Mouse (Mus musculus) embryo, embryonic 11 days (tissue): ENCODE measurements around the gene Ankrd39.
A peak's percentile ranks its signal among the peaks of the same experiment; 100 is the strongest.
"Not testable (repeated sequence)": the region's sequence is repeated elsewhere in the genome, so short reads cannot be mapped to it uniquely, and the experiment has no call there.

Experiments
- DNase-seq: peaks from one replicate; pipeline ENCODE4 v3.0.0-alpha.2; 2015

The Ankrd39 gene

DNA sequence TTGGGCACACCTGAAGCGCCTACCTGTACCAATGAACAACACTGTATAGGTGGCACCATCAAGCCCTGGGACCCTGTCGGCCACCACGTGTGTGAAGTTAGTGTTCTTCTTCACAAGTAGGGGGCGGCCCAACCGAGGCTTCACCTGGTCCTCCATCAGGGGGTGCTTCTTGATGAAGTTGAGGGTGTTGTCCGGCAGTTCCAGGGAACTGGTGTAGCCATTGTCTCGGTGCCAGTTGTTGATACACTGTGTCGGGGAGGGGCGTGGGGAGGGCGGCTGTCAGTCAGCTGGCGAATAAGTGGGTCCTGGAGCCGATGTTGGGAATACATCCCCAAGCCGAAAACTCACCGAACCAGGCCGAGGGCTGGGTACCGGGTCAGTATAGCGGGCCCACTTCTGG, 4.7 kb upstream of the Ankrd39 start:
- DNase-seq, result no peak

GRCm38 (mm10) chr1:36550075-36550863, 3.0 kb upstream of the Ankrd39 start:
- DNase-seq, result no peak

GRCm38 (mm10) chr1:36549491-36549890, 2.2 kb upstream of the Ankrd39 start:
- DNase-seq, result no peak

DNA sequence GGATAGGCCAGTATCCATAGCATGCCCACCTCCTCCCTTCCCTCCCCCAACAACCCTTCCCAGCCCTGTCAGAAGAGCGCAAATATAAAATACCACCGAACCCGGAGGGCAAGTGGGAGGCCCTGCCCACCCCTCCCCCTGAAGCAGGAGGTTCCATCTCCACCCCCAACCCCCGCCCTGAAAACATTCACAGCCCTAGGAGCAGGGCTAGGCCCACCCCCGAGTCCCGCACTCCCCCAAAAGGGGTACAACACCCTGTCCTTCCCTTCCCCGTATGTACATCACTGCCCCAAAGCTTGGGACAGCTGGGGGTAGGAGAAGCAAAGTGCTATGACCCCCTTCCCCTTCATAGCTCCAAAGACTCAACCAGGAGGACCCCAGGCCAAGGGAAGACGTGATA, 1.5 kb upstream of the Ankrd39 start:
- DNase-seq, result no peak

- DNase-seq, result peak; percentile 18
Measured at GRCm38 (mm10) chr1:36547981-36548598, 845 bp upstream of the Ankrd39 start.

DNA sequence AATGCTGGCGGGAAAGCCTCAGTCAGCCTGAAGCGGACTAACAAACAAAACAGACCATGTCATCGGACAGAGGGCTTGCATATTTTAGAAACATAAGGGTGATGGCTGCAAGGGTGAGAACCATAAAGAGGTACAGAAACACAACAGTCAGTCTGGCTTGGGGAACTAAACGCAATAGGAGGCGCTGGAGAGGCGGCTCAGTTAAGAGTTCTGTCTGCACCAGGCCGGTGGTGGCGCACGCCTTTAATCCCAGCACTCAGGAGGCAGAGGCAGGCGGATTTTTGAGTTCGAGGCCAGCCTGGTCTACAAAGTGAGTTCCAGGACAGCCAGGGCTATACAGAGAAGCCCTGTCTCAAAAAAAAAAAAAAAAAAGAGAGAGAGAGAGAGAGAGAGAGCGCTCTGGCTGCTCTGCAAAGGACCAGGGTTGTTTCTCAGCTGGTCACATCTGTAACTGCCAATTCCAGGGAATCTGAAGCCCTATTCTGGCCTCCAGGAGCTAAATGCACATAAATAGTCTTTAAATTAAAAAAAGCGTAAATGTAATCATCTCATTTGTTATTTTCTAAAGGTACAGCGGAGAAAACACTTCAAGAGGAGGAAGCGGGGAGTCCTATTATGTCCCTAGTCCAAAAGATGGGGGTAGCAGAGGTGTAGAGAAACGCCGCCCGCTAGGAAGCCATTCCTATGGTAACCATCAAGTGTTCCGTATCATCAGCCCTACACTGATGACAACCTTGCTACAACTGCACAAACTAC, 1.2 kb downstream of the Ankrd39 start:
- no peak for DNase-seq

GRCm38 (mm10) chr1:36545382-36545781, 1.9 kb downstream of the Ankrd39 start:
- no peak for DNase-seq

- DNase-seq, result no peak
Measured at GRCm38 (mm10) chr1:36542925-36543324, 4.3 kb downstream of the Ankrd39 start.

- DNase-seq, result no peak
Measured at GRCm38 (mm10) chr1:36541844-36542243, 5.4 kb downstream of the Ankrd39 start.

- DNase-seq, result no peak
Measured at GRCm38 (mm10) chr1:36540807-36541206, 6.4 kb downstream of the Ankrd39 start.

- no peak for DNase-seq
Measured at GRCm38 (mm10) chr1:36540132-36540531, 7.1 kb downstream of the Ankrd39 start.

- DNase-seq, result peak; percentile 41
Measured at GRCm38 (mm10) chr1:36539186-36539585, 8.1 kb downstream of the Ankrd39 start, which contains the start of gene Gm42417. Gene Gm42417, minus strand, starts transcription at chr1:36539429.

- no peak for DNase-seq
Measured at GRCm38 (mm10) chr1:36538727-36539126, 8.5 kb downstream of the Ankrd39 start.

- not testable (repeated sequence) for DNase-seq
Measured at GRCm38 (mm10) chr1:36536783-36537182, 10.5 kb downstream of the Ankrd39 start, which contains the start of gene Ankrd23. Gene Ankrd23, minus strand, starts transcription at chr1:36536883.

DNA sequence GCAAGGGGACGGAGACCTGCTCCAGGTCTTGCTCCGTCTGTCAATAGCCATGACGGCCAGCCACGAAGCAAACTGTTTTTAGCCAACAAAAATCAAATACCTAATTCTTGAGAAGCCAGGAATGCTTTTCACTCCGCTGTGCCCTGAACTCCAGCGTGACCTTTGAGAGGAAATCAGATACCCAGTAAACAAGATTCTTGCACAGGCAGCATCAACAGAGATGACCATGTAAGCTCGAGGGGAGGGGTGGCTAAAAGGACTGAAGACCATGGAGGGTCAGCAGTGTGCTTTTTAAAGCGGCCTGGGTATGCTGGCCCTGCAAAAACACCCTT, 10.9 kb downstream of the Ankrd39 start:
- no peak for DNase-seq

DNA sequence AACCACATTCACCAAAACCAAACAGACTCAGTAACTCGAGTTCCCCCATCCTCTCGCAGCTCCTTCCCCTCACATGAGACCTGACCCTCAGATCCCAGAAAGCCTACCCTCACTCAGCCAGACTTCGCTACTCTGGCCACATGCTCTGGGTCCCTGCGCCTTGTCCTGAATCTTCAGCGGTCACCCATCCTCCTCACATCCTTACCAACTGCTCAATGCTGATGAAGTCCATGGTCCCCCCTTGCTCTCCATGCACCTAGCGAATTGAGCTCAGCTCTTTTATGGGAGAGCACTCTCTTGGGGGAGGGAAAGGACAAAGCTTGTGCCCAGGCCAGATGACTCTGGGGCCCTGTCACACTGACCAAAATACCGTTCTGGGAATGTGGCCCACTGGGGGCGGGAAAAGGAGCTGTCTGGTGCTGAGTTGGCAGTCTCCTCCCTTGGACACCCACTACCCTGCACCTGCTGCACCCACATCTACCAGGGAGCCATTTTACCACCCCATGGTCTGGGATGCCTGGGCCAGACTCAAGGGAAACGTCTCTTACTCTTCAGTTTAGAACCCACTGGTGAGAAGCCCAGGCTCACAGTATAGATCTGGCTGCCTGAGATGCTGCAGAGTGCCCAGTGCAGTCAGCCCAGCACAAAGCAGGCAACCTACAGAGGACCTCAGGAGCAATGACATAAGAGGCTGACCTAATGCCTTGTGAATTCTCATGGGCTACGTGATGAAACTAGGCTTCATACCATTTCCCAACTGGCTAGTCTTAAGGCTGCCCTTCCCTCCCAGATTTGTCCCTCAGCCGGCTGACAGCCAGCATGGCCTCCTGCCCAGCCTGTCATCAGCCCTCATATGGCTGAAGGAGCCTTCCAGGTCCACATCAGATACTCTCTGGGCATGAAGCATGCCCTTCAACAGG, 11.5 kb downstream of the Ankrd39 start:
- DNase-seq, result no peak

DNA sequence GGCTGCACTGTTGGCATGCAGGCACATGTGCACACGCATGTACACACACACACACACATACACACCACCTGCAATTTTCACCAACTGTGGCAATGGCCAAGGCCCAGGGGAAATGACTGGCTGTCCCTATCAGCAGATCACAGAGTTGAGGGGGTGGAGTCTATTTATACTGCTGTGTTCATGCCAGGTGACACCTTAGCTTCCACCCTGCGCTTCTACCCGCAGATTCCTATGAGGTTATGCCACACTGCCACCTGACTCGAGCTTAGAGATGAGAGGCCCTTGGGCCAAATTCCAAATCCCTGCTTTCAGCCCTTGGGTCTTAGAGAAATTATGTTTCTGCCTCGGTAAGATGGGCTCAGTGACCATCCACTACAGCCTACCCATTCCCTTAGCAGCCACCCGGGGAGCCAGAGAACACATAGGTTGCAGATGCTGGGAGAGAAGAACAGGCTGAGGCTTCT, 12.6 kb downstream of the Ankrd39 start:
- no peak for DNase-seq

DNA sequence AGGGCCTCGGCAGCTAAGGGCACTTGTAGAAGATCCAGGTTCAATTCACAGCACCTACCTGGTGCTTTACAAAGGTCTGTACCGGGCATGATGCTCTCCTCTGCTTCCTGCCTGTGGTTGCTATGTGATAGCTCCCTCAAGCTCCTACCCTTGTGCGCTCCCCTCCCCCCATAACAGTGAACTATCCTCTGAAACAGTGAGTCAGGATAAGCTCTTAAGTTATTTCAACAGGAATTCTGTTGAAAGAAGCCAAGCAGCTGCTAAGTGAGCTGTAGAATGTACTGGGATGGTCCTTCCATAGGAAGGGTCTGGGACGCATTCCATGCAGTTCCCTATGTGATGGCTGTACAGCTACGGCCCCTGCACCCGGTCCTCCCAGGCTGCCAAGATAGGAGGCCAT, 13.7 kb downstream of the Ankrd39 start:
- no peak for DNase-seq

DNA sequence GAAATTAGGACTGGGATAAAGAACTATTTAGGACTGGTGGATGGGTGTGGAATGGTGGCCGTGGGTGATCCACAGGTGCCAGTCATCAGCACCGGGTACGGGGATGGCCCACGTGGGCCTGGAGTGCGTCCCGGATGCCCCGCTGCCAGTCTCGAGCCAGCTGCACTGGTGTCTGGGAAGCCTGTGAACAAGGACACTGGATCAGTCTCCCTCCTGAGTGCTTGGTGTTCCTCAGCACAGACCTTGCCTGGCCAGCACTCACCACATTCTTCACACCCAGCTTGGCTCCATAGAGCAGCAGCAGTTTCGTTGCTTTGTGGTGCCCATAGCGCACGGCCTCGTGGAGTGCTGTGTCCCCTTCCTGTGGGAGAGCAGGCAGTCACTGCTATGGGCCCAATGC, 15.8 kb downstream of the Ankrd39 start:
- no peak for DNase-seq

- no peak for DNase-seq
Measured at GRCm38 (mm10) chr1:36530962-36531361, 16.3 kb downstream of the Ankrd39 start.

DNA sequence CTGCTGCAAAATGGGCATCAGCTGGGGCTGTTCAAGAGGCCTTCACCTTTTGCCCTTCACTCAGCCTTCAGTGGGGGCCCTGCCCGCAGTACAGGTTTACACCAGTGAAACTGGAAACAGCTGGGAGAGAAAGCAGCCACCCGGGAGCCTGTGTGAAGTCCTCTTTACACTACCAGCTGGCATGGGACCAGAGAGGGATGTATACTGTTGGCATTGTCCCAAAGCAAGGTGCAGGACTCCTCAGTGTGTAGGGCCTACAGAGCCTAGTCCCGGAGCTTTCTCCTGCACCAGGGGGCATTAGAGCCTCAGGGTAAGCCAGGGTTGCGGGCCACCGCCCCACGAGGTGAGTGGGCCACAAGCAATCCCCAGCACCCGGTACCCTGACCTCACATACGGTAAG, 16.8 kb downstream of the Ankrd39 start:
- DNase-seq, result no peak

DNA sequence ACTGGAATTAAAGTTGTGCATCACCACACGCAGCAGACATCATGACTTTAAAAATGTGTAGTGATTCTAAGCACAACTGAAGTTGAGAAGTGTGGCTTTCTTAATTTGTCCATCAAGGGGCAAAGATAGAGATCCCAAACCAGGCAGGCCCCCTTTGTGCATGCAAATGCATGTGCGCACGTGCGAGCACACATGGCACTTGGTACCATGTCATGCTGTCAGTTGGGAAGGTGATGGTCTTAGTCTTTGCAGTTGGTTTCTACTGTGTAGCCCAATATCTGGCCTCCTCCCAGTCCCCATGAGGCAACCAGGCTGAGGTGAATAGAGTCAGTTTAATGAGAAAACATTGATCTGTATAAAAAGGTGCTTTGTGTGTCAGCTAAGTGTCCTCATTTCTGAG, 17.4 kb downstream of the Ankrd39 start:
- DNase-seq, result no peak

GRCm38 (mm10) chr1:36529274-36529673, 18.0 kb downstream of the Ankrd39 start:
- DNase-seq, result no peak
